Mouse (Mus musculus) liver, adult 2 months (tissue): ENCODE measurements around the gene Dmd.

Experiments
- CTCF ChIP-seq: fragments of 200-500 bp; IDR thresholded peaks from 2 replicates; pipeline ENCODE4 v1.5.1; 2011; ENCODE audit warnings: low read depth, low read length, control low read depth
- POLR2A ChIP-seq: fragments of 200-500 bp; IDR thresholded peaks from 2 replicates; pipeline ENCODE4 v1.6.1; 2011; ENCODE audit warnings: low read length, control low read depth; ENCODE audit not compliant: insufficient read depth; ENCODE audit errors: extremely low read depth

GRCm38 (mm10) chrX:85207001-85207400 is 2258.3 kb downstream of the Dmd start:
- TF ChIP-seq POLR2A, result no peak
- no peak for TF ChIP-seq CTCF
